Mouse (Mus musculus) hindbrain, postnatal 0 days (tissue): ENCODE measurements around the gene Ccdc162. TPM values are rescaled to one million over a fixed set of nuclear protein-coding genes. Genes with fewer than 3 reads are reported as not detected.
A peak's percentile ranks its signal among the peaks of the same experiment; 100 is the strongest.

Experiments used
- ATAC-seq: fragments of 200-750 bp; cut with Nextera tagmentation; 2 replicates; pipeline ENCODE4 v1.8.0; 2017; ENCODE audit warnings: mild to moderate bottlenecking, moderate TSS enrichment, moderate library complexity
- DNase-seq: peaks from one replicate; pipeline ENCODE4 v3.0.0-alpha.2; 2015; ENCODE audit warnings: low spot score
- H3K27ac ChIP-seq: fragments of 300-500 bp; sonication (generic); 2 replicates; pipeline ENCODE4 v1.5.1; 2014; ENCODE audit warnings: mild to moderate bottlenecking
- H3K27me3 ChIP-seq: fragments of 300-500 bp; sonication (generic); 2 replicates; pipeline ENCODE4 v1.6.1; 2014; ENCODE audit warnings: low read length, mixed read lengths; ENCODE audit not compliant: insufficient read depth
- H3K36me3 ChIP-seq: fragments of 300-500 bp; sonication (generic); 2 replicates; pipeline ENCODE4 v1.6.1; 2014; ENCODE audit warnings: low read length, mixed read lengths; ENCODE audit not compliant: insufficient read depth
- H3K4me1 ChIP-seq: fragments of 300-500 bp; sonication (generic); 2 replicates; pipeline ENCODE4 v1.6.1; 2014; ENCODE audit warnings: antibody characterized with exemption, low read length, mixed read lengths; ENCODE audit not compliant: insufficient read depth
- H3K4me2 ChIP-seq: fragments of 300-500 bp; sonication (generic); 2 replicates; pipeline ENCODE4 v1.6.1; 2014; ENCODE audit warnings: low read depth, mild to moderate bottlenecking, low read length, moderate library complexity, mixed read lengths
- H3K4me3 ChIP-seq: fragments of 300-500 bp; sonication (generic); 2 replicates; pipeline ENCODE4 v1.5.1; 2014; ENCODE audit warnings: low read length
- H3K9ac ChIP-seq: fragments of 300-500 bp; sonication (generic); replicated peaks from 2 replicates; pipeline ENCODE4 v1.6.1; 2014; ENCODE audit warnings: mild to moderate bottlenecking, low read length, moderate library complexity, mixed read lengths
- H3K9me3 ChIP-seq: fragments of 300-500 bp; sonication (generic); 2 replicates; pipeline ENCODE4 v1.6.1; 2016; ENCODE audit warnings: low read length, mixed read lengths
- CTCF ChIP-seq: IDR thresholded peaks from 2 replicates; pipeline ENCODE4 v1.5.1; 2016; ENCODE audit warnings: antibody characterized with exemption, control low read depth, low read depth
- WGBS: fragments of 180-500 bp; shearing (Covaris S2); extraction: QIAGEN DNeasy Blood & Tissue Kit; methylation state at CpG from one replicate; pipeline ENCODE4 v1.1.7; 2014; 5-methylcytosine and 5-hydroxymethylcytosine counted together
- polyA plus RNA-seq: library from polyadenylated mRNA; unstranded; fragments of >200 nt; fragmentation: Nextera tagmentation; extraction: Ambion mirVana; gene quantifications from 2 replicates; pipeline ENCODE4 v1.2.1, GENCODE M21; 2015
- total RNA-seq: library from RNA; depleted of rRNA; stranded (reverse); fragments of >200 nt; gene quantifications from 2 replicates; pipeline ENCODE4 v1.2.3, GENCODE M21; 2014; rRNA removed

Gene Ccdc162
- total RNA-seq (1.9 and 3.3 TPM in 2 replicates), polyA plus RNA-seq (1.9 and 2.1 TPM in 2 replicates)

DNA sequence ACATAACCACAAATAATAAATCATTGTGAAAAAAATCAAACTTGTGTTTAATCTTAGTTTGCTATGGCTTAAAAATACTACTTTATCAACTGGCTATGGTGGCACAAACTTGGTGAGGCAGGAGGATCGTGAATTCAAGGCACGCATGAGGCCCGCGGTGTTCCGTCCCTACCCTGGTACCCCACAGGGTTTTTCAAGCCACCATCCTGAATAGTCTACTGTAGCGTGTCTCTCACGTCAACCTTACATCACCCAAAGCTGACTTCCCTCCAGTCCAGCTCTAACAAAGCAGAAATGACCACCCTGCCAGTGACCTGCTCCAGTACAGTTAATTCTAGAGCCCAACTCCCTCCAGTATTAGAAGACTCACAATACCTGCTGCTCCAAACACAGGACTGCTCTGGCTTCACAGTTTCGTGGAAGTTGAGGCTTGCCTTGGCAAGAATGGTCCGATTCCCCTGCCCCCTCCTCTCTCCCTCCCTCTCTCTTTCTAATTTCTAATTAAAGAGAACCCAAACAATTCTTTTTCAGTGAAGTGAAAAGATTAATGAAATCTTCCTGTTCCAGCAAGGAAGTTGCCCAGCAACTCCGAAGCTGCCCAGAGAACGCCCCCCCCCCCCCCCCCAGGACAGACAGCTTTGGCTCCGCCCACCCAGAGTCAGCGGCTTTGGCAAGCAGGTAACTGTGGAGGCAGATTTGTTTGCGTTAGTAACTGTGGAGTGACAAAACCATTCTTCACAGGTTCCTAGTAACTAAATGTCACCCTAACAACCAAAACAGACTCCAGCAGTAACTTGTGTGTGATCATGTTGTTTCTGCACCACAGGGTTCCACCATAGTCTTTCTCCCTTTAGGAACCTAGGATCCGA lies at the start of gene Ccdc162:
Gene Ccdc162 (minus strand): TSS at position 606 of the 869 bp plus-strand sequence.
- Histone ChIP-seq H3K9ac (no peak within 1 kb of the TSS), H3K4me3 (peak within 1 kb of the TSS; percentile 21), H3K27me3 (no peaks in the 10 kb centered on the region), H3K4me2 (peak within 1 kb of the TSS; percentile 52), H3K27ac (peak within 1 kb of the TSS; percentile 54), H3K9me3 (no peaks in the 10 kb centered on the region), H3K4me1 (peaks cover 4% of the 10 kb centered on the region; the same call in 1 of the 2 replicates), H3K36me3 (no peaks in the 10 kb centered on the region)
- 24% methylated on average over 15 of the region's 15 CpGs for WGBS
- DNase-seq (peak; percentile 72), ATAC-seq (peak; percentile 80)
- no peak for TF ChIP-seq CTCF

DNA sequence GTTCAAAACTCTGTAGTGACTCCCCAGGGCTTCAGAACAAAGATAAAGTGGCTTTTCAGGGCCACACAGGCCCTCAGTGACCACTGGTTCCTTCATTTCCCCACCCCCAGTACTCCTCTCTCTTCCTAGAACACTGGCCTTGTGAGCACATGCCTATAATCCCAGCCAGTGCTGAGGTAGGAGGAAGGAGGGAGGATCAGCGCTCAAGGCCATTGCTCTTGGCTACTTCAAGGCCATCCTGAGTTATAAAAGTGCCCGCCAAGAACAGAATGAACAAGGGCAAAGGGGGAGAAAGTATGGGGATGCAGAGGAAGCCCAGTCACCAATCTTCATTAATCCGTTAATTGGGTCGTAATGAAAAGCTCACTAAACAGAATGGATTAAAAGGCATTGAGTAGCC lies 49.2 kb upstream of the Ccdc162 start:
- H3K4me1 ChIP-seq, result no peaks in the 10 kb centered on the region
- H3K4me2 ChIP-seq, result no peak overlapping the region
- DNase-seq (no peak), ATAC-seq (no peak)
- H3K4me3 ChIP-seq, result no peak overlapping the region
- no peaks in the 10 kb centered on the region for H3K27me3 ChIP-seq
- no peak overlapping the region for H3K27ac ChIP-seq
- WGBS, result 93% methylated on average over 4 of the region's 4 CpGs
- H3K9ac ChIP-seq, result no peak overlapping the region
- TF ChIP-seq CTCF, result no peak
- H3K36me3 ChIP-seq, result no peaks in the 10 kb centered on the region
- no peaks in the 10 kb centered on the region for H3K9me3 ChIP-seq

DNA sequence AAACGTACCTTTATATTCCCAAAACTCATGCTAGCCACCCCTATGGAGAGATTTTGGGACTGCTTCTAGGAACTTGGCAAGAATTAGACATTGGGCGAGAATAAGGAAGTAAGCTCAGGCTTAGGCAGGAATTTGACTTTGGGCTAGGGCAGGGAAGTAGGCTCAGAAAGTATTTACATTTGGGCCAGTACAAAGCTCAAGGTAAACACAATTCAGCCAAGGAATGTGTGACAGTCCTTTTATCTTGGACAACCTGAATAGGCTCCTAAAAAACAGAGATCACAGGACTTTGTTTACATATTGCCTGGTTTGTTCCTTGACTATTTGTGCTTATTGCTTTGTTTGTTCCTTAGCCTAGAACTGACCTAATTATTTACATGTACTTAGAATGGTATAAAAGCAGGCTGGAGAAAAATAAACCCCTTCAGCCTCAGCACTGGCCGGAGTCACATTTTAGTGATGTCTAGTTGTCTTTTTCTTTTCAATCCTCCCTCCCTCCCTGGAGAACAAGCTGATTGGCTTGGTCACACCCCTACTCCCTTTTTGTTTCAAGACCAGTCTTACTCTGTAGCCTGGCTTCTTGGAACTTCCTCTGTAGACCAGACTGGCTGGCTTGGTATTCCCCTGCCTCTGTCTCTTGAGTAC lies 47.4 kb upstream of the Ccdc162 start:
- no peaks in the 10 kb centered on the region for H3K36me3 ChIP-seq
- no peak for TF ChIP-seq CTCF
- no peak overlapping the region for H3K27ac ChIP-seq
- no peaks in the 10 kb centered on the region for H3K9me3 ChIP-seq
- no peak overlapping the region for H3K4me2 ChIP-seq
- H3K9ac ChIP-seq, result no peak overlapping the region
- H3K4me1 ChIP-seq, result no peaks in the 10 kb centered on the region
- 86% methylated on average over 3 of the region's 3 CpGs for WGBS
- ATAC-seq (no peak), DNase-seq (no peak)
- H3K27me3 ChIP-seq, result no peaks in the 10 kb centered on the region
- H3K4me3 ChIP-seq, result no peak overlapping the region

DNA sequence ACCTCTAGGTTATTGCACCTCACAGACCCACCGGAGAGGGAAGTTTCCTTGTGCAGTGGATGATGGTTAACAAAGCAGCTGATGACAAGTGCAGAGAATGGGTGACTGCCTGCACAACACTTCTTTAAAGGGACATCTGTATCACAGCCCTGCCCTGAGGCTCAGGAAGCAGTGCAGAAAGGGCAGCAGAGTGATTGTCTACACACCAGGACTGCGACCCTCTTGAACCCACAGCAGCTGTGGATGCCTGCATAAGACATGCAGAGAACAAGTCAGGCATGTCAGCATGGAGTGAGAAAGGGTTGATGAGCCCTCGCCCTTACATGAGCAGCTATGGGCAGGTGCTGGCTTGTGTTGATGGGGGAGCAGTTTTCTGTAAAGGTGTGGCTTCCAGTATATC lies 44.4 kb upstream of the Ccdc162 start:
- DNase-seq, result no peak
- Histone ChIP-seq H3K27me3 (no peaks in the 10 kb centered on the region), H3K9ac (no peak overlapping the region), H3K36me3 (no peaks in the 10 kb centered on the region), H3K4me2 (no peak overlapping the region), H3K27ac (no peak overlapping the region), H3K4me1 (no peaks in the 10 kb centered on the region), H3K4me3 (no peak overlapping the region), H3K9me3 (no peaks in the 10 kb centered on the region)
- WGBS, result 77% methylated on average over 3 of the region's 3 CpGs
- no peak for TF ChIP-seq CTCF
- no peak for ATAC-seq

DNA sequence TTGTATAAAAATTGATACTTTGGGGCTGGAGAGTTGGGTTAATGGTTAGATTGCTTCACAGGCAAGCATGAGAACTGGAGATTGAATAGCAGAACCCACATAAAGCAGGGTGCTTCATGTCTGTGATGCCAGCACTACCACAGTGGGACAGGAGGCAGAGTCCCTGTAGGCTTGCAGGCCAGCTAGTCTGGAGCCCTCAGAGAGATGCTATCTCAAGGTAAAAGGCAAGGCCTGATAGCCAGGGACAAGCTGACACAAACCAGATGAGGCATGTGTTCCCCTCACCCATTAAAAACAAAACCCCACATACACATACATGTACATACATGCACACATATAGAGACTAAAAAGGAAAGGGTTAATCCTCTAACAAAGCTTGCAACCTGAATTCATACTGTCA lies 41.6 kb upstream of the Ccdc162 start:
- DNase-seq (no peak), ATAC-seq (no peak)
- Histone ChIP-seq H3K4me3 (no peak overlapping the region), H3K36me3 (no peaks in the 10 kb centered on the region), H3K27ac (no peak overlapping the region), H3K4me2 (no peak overlapping the region), H3K9me3 (no peaks in the 10 kb centered on the region), H3K27me3 (no peaks in the 10 kb centered on the region), H3K4me1 (no peaks in the 10 kb centered on the region), H3K9ac (no peak overlapping the region)
- TF ChIP-seq CTCF, result no peak

DNA sequence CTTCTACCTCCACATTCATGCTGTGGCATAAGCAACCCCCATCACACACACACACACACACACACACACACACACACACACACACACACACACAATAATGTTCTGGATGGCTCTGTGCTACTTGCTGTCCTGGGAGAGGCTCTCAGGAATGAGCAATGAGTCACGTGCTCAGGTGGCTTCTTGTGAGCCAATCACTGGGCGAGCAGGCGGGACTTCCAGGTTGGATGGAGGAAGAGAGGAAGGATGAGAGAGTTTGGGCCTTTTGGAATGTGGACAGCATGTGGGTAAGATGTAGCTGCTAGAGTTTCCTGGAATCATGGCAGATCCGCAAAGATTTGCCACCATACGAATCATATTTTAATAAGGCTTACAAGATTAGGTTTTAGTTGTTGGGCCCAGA lies 40.8 kb upstream of the Ccdc162 start:
- ATAC-seq, result no peak
- H3K4me3 ChIP-seq, result no peak overlapping the region
- H3K4me2 ChIP-seq, result no peak overlapping the region
- no peaks in the 10 kb centered on the region for H3K27me3 ChIP-seq
- DNase-seq, result no peak
- H3K36me3 ChIP-seq, result no peaks in the 10 kb centered on the region
- H3K9ac ChIP-seq, result no peak overlapping the region
- H3K9me3 ChIP-seq, result no peaks in the 10 kb centered on the region
- H3K27ac ChIP-seq, result no peak overlapping the region
- no peaks in the 10 kb centered on the region for H3K4me1 ChIP-seq
- TF ChIP-seq CTCF, result no peak
- 96% methylated on average over 5 of the region's 5 CpGs for WGBS
